Mouse (Mus musculus): ENCODE measurements around the gene Szrd1.
A peak's percentile ranks its signal among the peaks of the same experiment; 100 is the strongest.

Gene Szrd1

GRCm38 (mm10) chr4:141118691-141119090 is 20.9 kb downstream of the Szrd1 start:
- no peak for DNase-seq (ENCODE audit: extremely low read depth, low read depth)

- DNase-seq (ENCODE audit: extremely low read depth, low read depth): no peak
Observed at GRCm38 (mm10) chr4:141115398-141115797, 24.2 kb downstream of the Szrd1 start.

- DNase-seq (ENCODE audit: extremely low read depth, low read depth): no peak
Observed at GRCm38 (mm10) chr4:141114521-141114981, 25.0 kb downstream of the Szrd1 start.

- no peak for DNase-seq (ENCODE audit: extremely low read depth, low read depth)
Observed at GRCm38 (mm10) chr4:141113831-141114230, 25.7 kb downstream of the Szrd1 start.

GRCm38 (mm10) chr4:141108196-141108732 is 31.3 kb downstream of the Szrd1 start:
- DNase-seq (ENCODE audit: extremely low read depth, low read depth): no peak

GRCm38 (mm10) chr4:141106526-141107183 is 32.9 kb downstream of the Szrd1 start:
- DNase-seq (ENCODE audit: extremely low read depth, low read depth): no peak

- peak; percentile 34 for DNase-seq (ENCODE audit: extremely low read depth, low read depth)
Observed at GRCm38 (mm10) chr4:141101855-141102254, 37.7 kb downstream of the Szrd1 start.

GRCm38 (mm10) chr4:141101291-141101690 is 38.3 kb downstream of the Szrd1 start:
- no peak for DNase-seq (ENCODE audit: extremely low read depth, low read depth)

GRCm38 (mm10) chr4:141099956-141100355 is 39.6 kb downstream of the Szrd1 start:
- DNase-seq (ENCODE audit: extremely low read depth, low read depth): no peak

- DNase-seq (ENCODE audit: extremely low read depth, low read depth): no peak
Observed at GRCm38 (mm10) chr4:141098935-141099334, 40.6 kb downstream of the Szrd1 start.

GRCm38 (mm10) chr4:141096710-141097109 is 42.9 kb downstream of the Szrd1 start:
- no peak for DNase-seq (ENCODE audit: extremely low read depth, low read depth)

GRCm38 (mm10) chr4:141095016-141095415 is 44.6 kb downstream of the Szrd1 start:
- no peak for DNase-seq (ENCODE audit: extremely low read depth, low read depth)

- DNase-seq (ENCODE audit: extremely low read depth, low read depth): no peak
Observed at GRCm38 (mm10) chr4:141088714-141089113, 50.9 kb downstream of the Szrd1 start.

- no peak for DNase-seq (ENCODE audit: extremely low read depth, low read depth)
Observed at GRCm38 (mm10) chr4:141088033-141088432, 51.5 kb downstream of the Szrd1 start, which contains the start of gene Spata21. Gene Spata21, plus strand, starts transcription at chr4:141088333.

GRCm38 (mm10) chr4:141086862-141087261 is 52.7 kb downstream of the Szrd1 start:
- DNase-seq (ENCODE audit: extremely low read depth, low read depth): no peak

- no peak for DNase-seq (ENCODE audit: extremely low read depth, low read depth)
Observed at GRCm38 (mm10) chr4:141078510-141079137, 61.0 kb downstream of the Szrd1 start.

- DNase-seq (ENCODE audit: extremely low read depth, low read depth): peak; percentile 92
Observed at GRCm38 (mm10) chr4:141077681-141078509, 61.7 kb downstream of the Szrd1 start, which contains the start of gene Necap2. Gene Necap2, minus strand, starts transcription at chr4:141078357.

- DNase-seq (ENCODE audit: extremely low read depth, low read depth): peak; percentile 91
Observed at GRCm38 (mm10) chr4:141076761-141077506, 62.6 kb downstream of the Szrd1 start.

GRCm38 (mm10) chr4:141074109-141074508 is 65.5 kb downstream of the Szrd1 start:
- no peak for DNase-seq (ENCODE audit: extremely low read depth, low read depth)

GRCm38 (mm10) chr4:141073661-141074060 is 65.9 kb downstream of the Szrd1 start:
- no peak for DNase-seq (ENCODE audit: extremely low read depth, low read depth)

GRCm38 (mm10) chr4:141072502-141072901 is 67.1 kb downstream of the Szrd1 start:
- no peak for DNase-seq (ENCODE audit: extremely low read depth, low read depth)

Measured in MEL-GATA-1-ER (cell line).